Mouse (Mus musculus) forebrain, embryonic 13.5 days (tissue): Measurements from ENCODE around the gene Spn. TPM values are rescaled to one million over a fixed set of nuclear protein-coding genes. Genes with fewer than 3 reads are reported as not detected.
"Not testable (repeated sequence)": the region's sequence is repeated elsewhere in the genome, so short reads cannot be mapped to it uniquely, and the experiment has no call there.

Experiments used
- ATAC-seq: fragments of 200-750 bp; cut with Nextera tagmentation; 2 replicates; pipeline ENCODE4 v1.8.0; 2017
- H3K27ac ChIP-seq: fragments of 300-500 bp; sonication (generic); 2 replicates; pipeline ENCODE4 v1.5.1; 2015; ENCODE audit warnings: inconsistent platforms, mild to moderate bottlenecking, moderate library complexity
- H3K27me3 ChIP-seq: fragments of 300-500 bp; sonication (generic); 2 replicates; pipeline ENCODE4 v1.6.1; 2015; ENCODE audit warnings: mild to moderate bottlenecking, inconsistent platforms
- H3K36me3 ChIP-seq: fragments of 300-500 bp; sonication (generic); 2 replicates; pipeline ENCODE4 v1.6.1; 2015; ENCODE audit warnings: mild to moderate bottlenecking, inconsistent platforms; ENCODE audit not compliant: poor library complexity, severe bottlenecking
- H3K4me1 ChIP-seq: fragments of 300-500 bp; sonication (generic); 2 replicates; pipeline ENCODE4 v1.6.1; 2015; ENCODE audit warnings: inconsistent platforms
- H3K4me2 ChIP-seq: fragments of 300-500 bp; sonication (generic); 2 replicates; pipeline ENCODE4 v1.6.1; 2015; ENCODE audit warnings: inconsistent platforms, mild to moderate bottlenecking, moderate library complexity
- H3K4me3 ChIP-seq: fragments of 300-500 bp; sonication (generic); 2 replicates; pipeline ENCODE4 v1.5.1; 2015; ENCODE audit warnings: mild to moderate bottlenecking, inconsistent platforms
- H3K9ac ChIP-seq: fragments of 300-500 bp; sonication (generic); 2 replicates; pipeline ENCODE4 v1.6.1; 2015; ENCODE audit warnings: mild to moderate bottlenecking, inconsistent platforms
- H3K9me3 ChIP-seq: fragments of 300-500 bp; sonication (generic); replicated peaks from 2 replicates; pipeline ENCODE4 v1.6.1; 2016; ENCODE audit warnings: inconsistent platforms
- WGBS: fragments of 180-500 bp; shearing (Covaris S2); methylation state at CpG from one replicate; pipeline ENCODE4 v1.1.7; 2015; 5-methylcytosine and 5-hydroxymethylcytosine counted together
- polyA plus RNA-seq: library from polyadenylated mRNA; unstranded; fragments of >200 nt; fragmentation: Nextera tagmentation; extraction: Ambion mirVana; gene quantifications from 2 replicates; pipeline ENCODE4 v1.2.1, GENCODE M21; 2015

Spn gene
- polyA plus RNA-seq = 0.08 TPM in 1 of 2 replicates, not detected in the other

- Histone ChIP-seq H3K4me2 (no peak within 1 kb of the TSS), H3K27ac (no peak within 1 kb of the TSS), H3K36me3 (no peaks in the 10 kb centered on the region), H3K27me3 (peaks cover 4% of the 10 kb centered on the region; the same call in 1 of the 2 replicates), H3K9me3 (no peaks in the 10 kb centered on the region), H3K4me3 (no peak within 1 kb of the TSS), H3K4me1 (no peaks in the 10 kb centered on the region), H3K9ac (no peak within 1 kb of the TSS)
- ATAC-seq = no peak
- WGBS = 67% methylated on average over 9 of the region's 9 CpGs
Measured at GRCm38 (mm10) chr7:127137262-127138017, at the start of gene Spn. Gene Spn, minus strand, starts transcription at chr7:127137823.

GRCm38 (mm10) chr7:127187351-127187750 lies 49.7 kb upstream of the Spn start:
- Histone ChIP-seq H3K4me3 (no peak overlapping the region), H3K4me1 (no peaks in the 10 kb centered on the region), H3K27me3 (no peaks in the 10 kb centered on the region), H3K9me3 (no peaks in the 10 kb centered on the region), H3K36me3 (peaks cover 19% of the 10 kb centered on the region), H3K4me2 (no peak overlapping the region), H3K9ac (no peak overlapping the region), H3K27ac (no peak overlapping the region)
- no peak for ATAC-seq
- 71% methylated on average over 10 of the region's 10 CpGs for WGBS

GRCm38 (mm10) chr7:127185601-127186000 lies 48.0 kb upstream of the Spn start:
- H3K4me3 ChIP-seq = no peak overlapping the region
- no peak overlapping the region for H3K27ac ChIP-seq
- WGBS = 68% methylated on average over 3 of the region's 3 CpGs
- H3K9ac ChIP-seq = no peak overlapping the region
- no peak for ATAC-seq
- no peak overlapping the region for H3K4me2 ChIP-seq
- peaks cover 1% of the 10 kb centered on the region; the same call in 1 of the 2 replicates for H3K36me3 ChIP-seq
- no peaks in the 10 kb centered on the region for H3K9me3 ChIP-seq
- H3K4me1 ChIP-seq = no peaks in the 10 kb centered on the region
- H3K27me3 ChIP-seq = no peaks in the 10 kb centered on the region

- WGBS = 43% methylated on average over 1 of the region's 1 CpGs
Measured at GRCm38 (mm10) chr7:127184720-127185119, 47.1 kb upstream of the Spn start.

GRCm38 (mm10) chr7:127183828-127184227 lies 46.2 kb upstream of the Spn start:
- Histone ChIP-seq H3K4me1 (no peaks in the 10 kb centered on the region), H3K4me2 (no peak overlapping the region), H3K9ac (no peak overlapping the region), H3K27ac (no peak overlapping the region), H3K4me3 (no peak overlapping the region), H3K27me3 (no peaks in the 10 kb centered on the region), H3K36me3 (no peaks in the 10 kb centered on the region), H3K9me3 (no peaks in the 10 kb centered on the region)
- WGBS = 74% methylated on average over 6 of the region's 6 CpGs
- ATAC-seq = no peak

More at GRCm38 (mm10) chr7:127184720-127185119, 47.1 kb upstream of the Spn start:
- Histone ChIP-seq H3K4me1 (no peaks in the 10 kb centered on the region), H3K27me3 (no peaks in the 10 kb centered on the region), H3K27ac (no peak overlapping the region), H3K4me3 (no peak overlapping the region), H3K9me3 (no peaks in the 10 kb centered on the region), H3K36me3 (no peaks in the 10 kb centered on the region), H3K9ac (no peak overlapping the region), H3K4me2 (no peak overlapping the region)
- ATAC-seq = no peak

- Histone ChIP-seq H3K27ac (no peak overlapping the region), H3K27me3 (no peaks in the 10 kb centered on the region), H3K36me3 (no peaks in the 10 kb centered on the region), H3K9ac (no peak overlapping the region), H3K4me3 (no peak overlapping the region), H3K9me3 (no peaks in the 10 kb centered on the region), H3K4me2 (no peak overlapping the region), H3K4me1 (no peaks in the 10 kb centered on the region)
- no peak for ATAC-seq
- WGBS = 86% methylated on average over 8 of the region's 8 CpGs
Measured at GRCm38 (mm10) chr7:127183345-127183744, 45.7 kb upstream of the Spn start.

GRCm38 (mm10) chr7:127181724-127182123 lies 44.1 kb upstream of the Spn start:
- H3K9ac ChIP-seq, H3K27me3 ChIP-seq, H3K36me3 ChIP-seq, H3K4me2 ChIP-seq, H3K9me3 ChIP-seq, H3K4me3 ChIP-seq, ATAC-seq, H3K27ac ChIP-seq, H3K4me1 ChIP-seq: not testable (repeated sequence)
- 20% methylated on average over 3 of the region's 3 CpGs for WGBS

GRCm38 (mm10) chr7:127180783-127181182 lies 43.2 kb upstream of the Spn start:
- Histone ChIP-seq H3K4me1 (no peaks in the 10 kb centered on the region), H3K27ac (no peak overlapping the region)
- WGBS = 81% methylated on average over 2 of the region's 2 CpGs

GRCm38 (mm10) chr7:127176937-127177336 lies 39.3 kb upstream of the Spn start:
- Histone ChIP-seq H3K27ac (no peak overlapping the region), H3K36me3 (no peaks in the 10 kb centered on the region), H3K27me3 (no peaks in the 10 kb centered on the region), H3K4me1 (no peaks in the 10 kb centered on the region), H3K4me3 (no peak overlapping the region), H3K4me2 (no peak overlapping the region), H3K9me3 (no peaks in the 10 kb centered on the region), H3K9ac (no peak overlapping the region)
- no peak for ATAC-seq
- 76% methylated on average over 4 of the region's 4 CpGs for WGBS

More at GRCm38 (mm10) chr7:127180783-127181182, 43.2 kb upstream of the Spn start:
- no peaks in the 10 kb centered on the region for H3K9me3 ChIP-seq
- no peak overlapping the region for H3K9ac ChIP-seq
- ATAC-seq = no peak
- H3K36me3 ChIP-seq = no peaks in the 10 kb centered on the region
- no peak overlapping the region for H3K4me2 ChIP-seq
- no peak overlapping the region for H3K4me3 ChIP-seq
- H3K27me3 ChIP-seq = no peaks in the 10 kb centered on the region

GRCm38 (mm10) chr7:127166501-127166900 lies 28.9 kb upstream of the Spn start:
- WGBS = 85% methylated on average over 5 of the region's 5 CpGs

GRCm38 (mm10) chr7:127165607-127166493 lies 28.2 kb upstream of the Spn start:
- Histone ChIP-seq H3K4me3 (no peak overlapping the region), H3K36me3 (no peaks in the 10 kb centered on the region)
- 88% methylated on average over 12 of the region's 12 CpGs for WGBS

More at GRCm38 (mm10) chr7:127166501-127166900, 28.9 kb upstream of the Spn start:
- H3K4me2 ChIP-seq = no peak overlapping the region
- no peak for ATAC-seq
- no peak overlapping the region for H3K27ac ChIP-seq
- H3K4me1 ChIP-seq = no peaks in the 10 kb centered on the region
- H3K9ac ChIP-seq = no peak overlapping the region
- no peaks in the 10 kb centered on the region for H3K9me3 ChIP-seq
- no peaks in the 10 kb centered on the region for H3K27me3 ChIP-seq
- H3K36me3 ChIP-seq = no peaks in the 10 kb centered on the region
- no peak overlapping the region for H3K4me3 ChIP-seq

GRCm38 (mm10) chr7:127164002-127164401 lies 26.4 kb upstream of the Spn start:
- ATAC-seq = no peak

More at GRCm38 (mm10) chr7:127165607-127166493, 28.2 kb upstream of the Spn start:
- no peaks in the 10 kb centered on the region for H3K4me1 ChIP-seq
- H3K27me3 ChIP-seq = no peaks in the 10 kb centered on the region
- no peak overlapping the region for H3K27ac ChIP-seq
- no peak overlapping the region for H3K4me2 ChIP-seq
- ATAC-seq = no peak
- no peaks in the 10 kb centered on the region for H3K9me3 ChIP-seq
- no peak overlapping the region for H3K9ac ChIP-seq

More at GRCm38 (mm10) chr7:127164002-127164401, 26.4 kb upstream of the Spn start:
- H3K9ac ChIP-seq = no peak overlapping the region
- WGBS = 86% methylated on average over 4 of the region's 4 CpGs
- H3K27ac ChIP-seq = no peak overlapping the region
- no peak overlapping the region for H3K4me2 ChIP-seq
- no peaks in the 10 kb centered on the region for H3K9me3 ChIP-seq
- H3K4me3 ChIP-seq = no peak overlapping the region
- H3K4me1 ChIP-seq = no peaks in the 10 kb centered on the region
- H3K36me3 ChIP-seq = no peaks in the 10 kb centered on the region
- H3K27me3 ChIP-seq = no peaks in the 10 kb centered on the region
